Mouse (Mus musculus) heart, postnatal 25 days (tissue): ENCODE results near the gene Tipin. TPM values are rescaled to one million over a fixed set of nuclear protein-coding genes. Genes with fewer than 3 reads are reported as not detected.

Experiments
- DNase-seq: peaks from one replicate; pipeline ENCODE4 v3.0.0; 2022; ENCODE audit warnings: low spot score
- intact Hi-C: fragments of 180-260 bp; cut with DNase I; formaldehyde crosslinking; loops from one replicate; pipeline ENCODE4 v1.15.1; 2025
- total RNA-seq, 2 experiments: library from RNA; stranded (reverse); gene quantifications; 2 replicates each; pipeline ENCODE4 v1.2.3; 2021

The Tipin gene
- 10 to 100 TPM in 1 of 2 experiments, 1 to 10 TPM in 1; 10.0 to 10.8 TPM for total RNA-seq

DNA sequence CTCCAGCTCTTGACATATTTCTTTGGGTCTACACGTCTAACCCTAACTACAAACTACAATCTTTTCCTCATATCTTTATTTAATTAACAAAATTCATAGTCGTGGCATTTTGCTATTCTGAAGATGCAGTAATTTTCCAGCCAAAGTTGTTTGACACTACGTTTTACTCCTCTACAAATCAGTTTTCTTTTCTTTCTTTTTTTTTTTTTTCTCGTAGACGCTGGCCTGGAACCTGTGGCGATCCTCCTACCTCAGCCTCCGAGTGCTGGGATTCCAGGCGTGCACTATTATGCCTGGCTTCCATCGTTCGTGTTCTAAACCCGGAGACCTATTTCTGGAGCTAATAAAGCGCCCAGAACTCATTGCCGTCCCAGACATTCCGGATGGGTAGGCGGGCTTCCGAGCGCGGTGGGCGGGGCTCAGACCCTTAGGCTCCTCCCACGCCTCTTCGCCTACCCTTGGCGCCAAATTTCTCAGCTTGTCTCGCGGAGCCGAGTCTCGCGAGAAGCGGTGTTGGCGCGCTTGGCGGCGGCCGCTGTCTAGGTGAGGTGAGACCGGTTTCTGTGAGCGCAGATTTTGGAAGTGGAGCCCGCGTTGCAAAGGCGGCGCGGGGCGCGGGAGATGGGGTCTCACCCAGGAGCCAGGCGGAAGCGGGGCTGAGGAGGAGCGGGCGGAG, at the start of gene Tipin:
Gene Tipin (plus strand): TSS at position 477 of the 676 bp plus-strand sequence.
- DNase-seq, result peak; percentile 91
- intact Hi-C loops, result loop anchor here (2.0 kb wide), 1 partner anchor 60 kb away; the partner anchor contains the start of gene Dis3l

DNA sequence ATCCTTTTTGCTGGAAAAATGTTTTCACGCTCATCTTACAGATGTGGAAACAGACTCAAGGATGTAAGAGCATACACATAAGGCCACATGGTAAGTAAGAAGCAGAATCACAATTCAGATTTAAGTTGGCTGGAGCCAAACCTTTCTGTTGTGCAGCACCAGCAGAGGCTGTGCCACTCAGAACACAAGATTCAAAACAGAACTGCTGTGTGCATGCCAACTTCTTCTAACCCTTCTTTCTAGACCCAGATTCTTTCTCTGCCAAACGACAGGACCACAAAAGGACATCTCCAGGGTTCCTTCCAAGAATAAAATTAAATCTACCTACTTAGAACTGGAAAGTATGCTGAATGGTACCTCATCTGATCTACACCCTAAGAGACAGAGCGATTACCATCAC, 49.7 kb upstream of the Tipin start:
- intact Hi-C loops, result loop anchor here (2.0 kb wide), 1 partner anchor 21 kb away; the partner anchor contains the start of gene Map2k1
- DNase-seq, result no peak

DNA sequence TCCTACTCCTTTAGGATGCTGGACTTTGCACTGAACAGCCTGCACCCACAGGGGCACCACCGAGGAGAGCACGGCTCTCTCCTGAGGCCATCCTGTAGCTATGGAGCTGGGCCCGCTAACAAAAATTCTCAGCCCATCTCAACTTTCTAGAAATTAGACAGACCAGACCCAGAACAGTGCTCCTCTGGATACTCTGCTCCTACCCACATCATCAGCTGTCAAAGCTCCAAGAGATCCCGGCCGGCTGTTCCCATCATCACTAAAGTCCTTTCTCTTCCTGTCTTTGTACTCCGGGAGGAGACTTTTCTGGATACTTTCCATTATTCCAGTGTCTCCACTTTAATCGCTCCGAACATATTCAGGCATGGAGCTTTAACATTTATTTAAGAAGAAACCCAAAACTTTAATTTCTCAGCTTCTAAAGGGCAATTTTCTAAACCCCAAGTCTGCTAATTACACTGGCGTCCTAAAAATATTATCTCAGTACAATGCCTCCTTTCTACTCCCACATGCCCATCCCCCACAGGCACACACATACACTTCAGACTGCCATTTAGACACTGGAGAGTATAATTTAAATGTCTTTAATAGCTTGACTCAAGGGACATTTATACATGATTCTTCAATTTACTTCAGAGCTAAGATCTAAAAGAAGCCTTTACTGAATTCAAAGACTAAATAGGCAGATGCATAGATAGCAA, 49.0 kb upstream of the Tipin start:
- intact Hi-C loops, result no loop called here
- peak; percentile 12 for DNase-seq

DNA sequence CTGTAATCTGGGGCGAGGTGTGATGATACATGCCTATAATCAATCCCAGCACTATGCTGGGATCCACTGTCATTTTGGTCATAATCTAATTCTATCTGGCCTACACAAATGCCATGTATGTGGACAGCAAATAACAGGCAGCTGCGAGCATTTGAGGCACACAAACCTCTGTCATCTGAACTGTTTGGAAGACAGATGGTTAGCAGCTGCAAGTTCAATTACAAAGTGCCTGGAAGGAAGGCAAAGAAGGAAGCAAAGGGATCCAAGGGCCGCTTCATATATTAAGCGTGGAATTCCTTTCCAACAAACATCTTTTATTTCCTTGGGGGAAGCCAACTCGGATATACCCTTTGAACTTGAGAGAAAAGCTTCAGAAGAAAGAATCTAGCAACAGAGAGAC, 47.7 kb upstream of the Tipin start:
- intact Hi-C loops, result no loop called here
- DNase-seq, result no peak

DNA sequence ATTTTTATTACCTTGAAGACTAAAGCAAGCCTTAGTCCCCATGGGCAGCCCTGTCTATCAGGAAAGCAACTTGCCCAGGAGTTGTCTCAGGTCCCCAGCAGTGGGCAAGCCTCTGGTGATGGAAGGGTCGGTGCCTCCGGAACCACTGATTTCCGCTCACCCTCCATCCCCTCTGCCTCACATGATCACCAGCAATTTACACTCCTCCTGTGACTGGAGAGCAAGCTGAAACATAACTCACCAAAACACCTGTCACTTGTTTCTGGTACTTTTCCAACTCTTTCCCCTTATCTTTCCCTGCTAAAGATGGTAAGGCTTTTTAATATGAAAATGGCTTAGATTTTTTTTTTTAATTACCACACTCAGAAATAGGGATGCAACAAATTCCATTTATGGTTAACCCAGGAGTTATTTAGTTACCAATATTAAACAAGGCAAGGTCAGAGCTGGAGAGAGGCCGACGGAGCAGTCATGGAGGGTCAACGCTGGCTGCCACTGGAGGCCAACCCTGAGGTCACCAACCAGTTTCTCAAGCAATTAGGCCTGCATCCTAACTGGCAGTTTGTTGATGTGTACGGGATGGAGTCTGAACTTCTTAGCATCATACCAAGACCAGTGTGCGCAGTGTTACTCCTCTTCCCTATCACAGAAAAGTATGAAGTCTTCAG, 46.5 kb upstream of the Tipin start, which contains the start of gene Uchl4:
Gene Uchl4 (plus strand): TSS at position 434 of the 668 bp plus-strand sequence.
- intact Hi-C loops, result no loop called here
- no peak for DNase-seq

DNA sequence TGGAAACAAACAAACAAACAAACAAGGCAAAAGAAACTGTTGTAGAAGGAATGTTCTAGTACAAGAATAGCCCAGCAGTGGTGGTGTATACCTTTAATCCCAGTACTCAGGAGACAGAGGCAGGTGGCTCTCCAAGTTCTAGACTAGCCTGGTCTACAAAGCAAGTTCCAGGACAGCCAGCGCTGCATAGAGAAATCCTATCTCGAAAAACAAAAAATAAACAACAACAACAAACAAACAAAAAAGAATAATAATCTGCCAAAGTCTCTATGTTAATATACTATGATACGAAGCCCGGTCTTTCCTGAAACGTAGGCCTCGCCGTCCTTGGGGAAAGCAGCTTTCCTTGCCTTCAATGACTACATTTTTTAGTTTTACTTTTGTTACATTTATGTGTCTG, 45.3 kb upstream of the Tipin start:
- intact Hi-C loops, result no loop called here
- no peak for DNase-seq

DNA sequence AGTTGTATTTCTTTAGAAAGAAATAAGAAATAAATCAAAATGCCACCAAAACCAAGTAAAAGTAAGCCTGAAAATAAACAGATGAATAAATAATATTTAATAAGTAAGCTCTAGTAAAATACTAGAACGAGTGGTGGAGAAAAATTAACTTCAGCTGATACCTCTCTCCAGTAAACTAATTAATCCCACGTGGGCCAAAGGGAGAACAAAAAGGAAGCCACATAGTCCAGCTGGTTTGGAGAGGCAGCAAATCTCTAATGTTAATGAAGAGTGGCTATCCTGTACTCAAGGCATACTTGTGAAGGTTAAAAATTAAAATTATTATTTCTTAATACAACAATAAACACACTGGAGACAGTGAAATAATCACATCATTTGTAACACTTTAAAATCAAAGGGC, 41.3 kb upstream of the Tipin start:
- intact Hi-C loops, result no loop called here
- no peak for DNase-seq

DNA sequence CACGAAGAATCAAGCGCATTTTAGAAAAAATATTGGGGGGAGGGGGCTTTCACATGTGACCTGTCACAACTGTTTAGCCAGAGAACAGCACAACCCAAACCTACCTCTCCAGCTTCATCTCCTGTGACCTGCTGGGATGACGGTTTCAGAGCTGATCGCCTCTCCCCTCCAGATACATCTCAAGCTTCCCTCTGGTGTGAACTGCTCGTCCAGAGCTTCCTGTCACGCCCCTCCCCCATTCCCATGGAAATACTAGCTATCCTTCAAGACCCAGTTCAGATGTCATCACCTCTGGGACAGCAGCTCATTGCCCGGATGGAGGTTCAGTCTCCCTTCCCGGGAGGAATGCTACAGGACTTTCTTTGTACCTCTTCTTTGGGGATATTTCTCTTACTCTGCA, 40.7 kb upstream of the Tipin start:
- intact Hi-C loops, result no loop called here
- no peak for DNase-seq

DNA sequence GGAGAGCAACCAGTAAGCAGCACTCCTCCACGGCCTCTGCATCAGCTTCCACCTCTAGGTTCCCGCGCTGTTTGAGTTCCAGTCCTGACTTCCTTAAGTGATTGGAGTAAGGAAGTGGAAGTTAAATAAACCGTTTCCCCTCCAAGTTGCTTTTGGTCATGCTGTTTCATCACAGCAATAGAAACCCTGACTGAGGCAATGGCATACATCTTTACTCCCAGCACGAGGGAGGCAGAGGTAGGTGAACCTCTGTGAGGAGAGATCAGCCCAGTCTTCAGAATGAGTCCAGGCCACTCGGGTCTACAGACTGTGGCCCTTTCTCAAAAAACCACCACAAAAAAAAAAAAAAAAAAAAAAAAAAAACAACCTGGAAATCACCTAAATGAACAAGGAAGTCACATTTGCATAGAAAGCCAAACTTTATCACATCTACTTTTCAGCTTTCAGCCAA, 39.0 kb upstream of the Tipin start:
- DNase-seq, result no peak

DNA sequence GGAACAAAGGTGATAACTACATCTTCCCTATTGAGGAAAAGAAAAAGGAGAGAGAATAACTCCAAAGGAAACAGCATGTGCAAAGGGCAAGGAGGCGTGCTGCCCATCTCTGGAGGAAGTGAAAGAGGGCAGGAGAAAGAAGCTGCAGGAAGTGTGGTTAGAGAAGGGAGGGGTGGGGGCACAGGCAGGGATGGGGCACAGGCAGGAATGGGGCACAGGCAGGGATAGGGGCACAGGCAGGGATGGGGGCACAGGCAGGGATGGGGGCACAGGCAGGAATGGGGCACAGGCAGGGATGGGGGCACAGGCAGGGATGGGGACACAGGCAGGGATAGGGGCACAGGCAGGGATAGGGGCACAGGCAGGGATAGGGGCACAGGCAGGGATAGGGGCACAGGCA, 32.0 kb upstream of the Tipin start:
- DNase-seq, result no peak
- intact Hi-C loops, result no loop called here

More for the DNA sequence above, 39.0 kb upstream of the Tipin start:
- intact Hi-C loops, result no loop called here

DNA sequence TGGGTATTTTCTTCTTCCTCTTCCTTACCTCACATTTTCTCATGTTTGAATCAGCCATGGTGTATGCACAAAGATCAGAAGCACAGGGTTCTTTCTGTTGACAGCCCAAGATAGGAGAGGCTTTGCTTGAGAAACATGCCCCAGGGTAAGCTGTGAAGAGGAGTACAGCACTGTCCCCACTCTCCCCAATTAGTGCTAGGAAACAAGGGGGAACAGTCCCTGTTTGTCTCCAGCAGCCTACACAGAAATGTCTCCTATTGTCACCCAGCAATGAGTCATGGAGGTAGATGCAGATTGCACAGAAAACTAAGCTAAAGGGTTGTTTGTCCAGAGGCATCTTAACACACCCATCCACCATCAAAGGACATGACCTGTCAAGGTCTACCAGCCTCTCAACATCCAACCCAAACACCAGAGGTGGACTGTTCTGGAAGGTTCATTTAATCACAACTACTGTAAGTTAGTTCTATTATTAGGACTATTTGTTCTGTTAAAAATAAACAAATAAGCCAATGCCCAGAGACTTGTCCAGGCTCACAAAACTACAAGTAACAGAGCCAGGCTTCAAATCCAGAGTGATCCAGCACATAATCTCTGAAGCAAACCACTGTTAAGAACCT, 31.2 kb upstream of the Tipin start:
- intact Hi-C loops, result no loop called here
- DNase-seq, result no peak

DNA sequence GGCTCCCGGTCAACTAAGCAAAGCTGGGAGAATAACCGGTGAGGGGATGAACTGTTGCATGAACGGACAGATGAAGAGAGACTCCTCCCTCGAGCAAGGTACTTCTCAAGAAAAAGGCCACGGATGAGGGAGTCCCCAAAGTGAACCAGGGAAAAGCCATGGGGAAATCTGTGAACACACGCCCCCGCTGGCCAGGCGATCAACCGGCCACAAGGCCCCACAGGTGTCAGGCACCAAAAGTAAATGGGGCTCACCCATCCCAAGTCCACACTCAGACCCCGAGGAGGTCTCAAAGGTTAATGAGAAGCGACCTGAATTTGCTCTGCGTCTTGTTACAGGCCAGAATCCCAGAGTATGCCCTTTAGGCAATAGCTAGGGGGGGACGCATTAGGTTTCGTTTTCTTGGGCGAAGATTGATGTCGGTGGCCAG, 28.8 kb upstream of the Tipin start:
- intact Hi-C loops, result loop anchor here (1.0 to 2.0 kb wide), 2 partner anchors 22 to 73 kb away; partner anchors contain the start of gene Snapc5
- DNase-seq, result peak; percentile 11

DNA sequence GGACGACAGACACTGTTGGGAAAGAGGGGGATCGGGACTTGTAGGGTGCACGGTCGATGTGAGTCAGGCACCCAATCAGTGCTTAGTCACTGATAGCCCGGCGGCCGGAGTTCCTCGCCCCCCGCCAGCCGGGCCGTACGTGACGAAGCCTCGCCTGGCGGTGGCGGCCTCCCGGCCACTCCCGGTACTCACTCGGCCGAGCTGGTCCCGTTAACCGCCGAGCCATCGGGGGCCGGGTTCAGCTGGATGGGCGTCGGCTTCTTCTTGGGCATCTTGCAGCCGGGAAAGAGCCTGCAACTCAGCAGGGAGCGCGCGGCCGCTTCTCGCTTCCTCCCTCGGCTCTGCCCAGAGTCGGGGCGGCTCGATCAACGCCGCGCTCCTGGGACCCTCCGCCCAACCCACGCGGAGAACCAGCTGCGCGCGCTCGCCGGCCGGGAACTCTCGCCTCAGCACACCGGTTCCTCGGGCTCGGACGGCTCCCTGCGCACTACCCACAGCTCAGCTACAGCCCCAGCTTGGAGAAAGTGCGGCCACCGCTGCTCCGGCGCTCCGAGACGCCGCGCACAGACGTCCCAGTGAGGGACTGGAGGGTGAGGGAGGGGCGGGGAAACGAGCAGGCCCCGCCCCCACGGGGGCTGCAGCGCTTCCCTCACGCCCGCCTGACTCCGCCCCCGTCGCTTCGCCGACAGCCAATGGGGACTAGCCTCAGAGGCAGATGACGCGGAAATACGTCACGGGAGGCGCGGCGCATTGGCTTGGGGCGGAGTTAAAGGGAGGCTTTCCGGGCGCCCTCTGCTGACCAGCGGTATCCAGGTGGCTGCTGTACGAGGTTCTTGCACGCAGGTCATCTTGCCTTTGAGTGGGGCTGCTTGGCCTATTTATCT, 28.1 kb upstream of the Tipin start, which contains the start of gene Map2k1:
Gene Map2k1 (minus strand): TSS at position 611 of the 884 bp plus-strand sequence.
- intact Hi-C loops, result loop anchor here (1.0 to 2.0 kb wide), 2 partner anchors 22 to 74 kb away; partner anchors contain the start of gene Snapc5
- DNase-seq, result peak; percentile 99

DNA sequence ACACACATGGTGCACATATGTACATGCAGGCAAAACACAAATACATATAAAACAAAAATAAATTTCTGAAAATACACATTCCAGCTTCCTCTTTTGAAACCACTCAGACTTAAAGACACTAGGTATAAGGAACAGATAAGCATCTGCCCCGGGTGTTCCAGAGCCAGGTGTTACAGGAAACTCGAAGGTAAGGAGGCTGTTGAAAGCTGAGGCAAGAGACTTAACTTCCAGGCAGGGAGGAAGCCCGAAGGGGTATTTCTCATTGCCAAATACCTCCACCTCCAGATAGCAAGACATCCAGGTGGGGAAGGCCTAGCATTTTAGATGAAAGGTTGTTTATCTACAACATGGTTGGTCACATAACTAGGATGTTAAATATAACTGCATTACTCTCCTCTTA, 26.0 kb upstream of the Tipin start:
- intact Hi-C loops, result no loop called here
- DNase-seq, result no peak

DNA sequence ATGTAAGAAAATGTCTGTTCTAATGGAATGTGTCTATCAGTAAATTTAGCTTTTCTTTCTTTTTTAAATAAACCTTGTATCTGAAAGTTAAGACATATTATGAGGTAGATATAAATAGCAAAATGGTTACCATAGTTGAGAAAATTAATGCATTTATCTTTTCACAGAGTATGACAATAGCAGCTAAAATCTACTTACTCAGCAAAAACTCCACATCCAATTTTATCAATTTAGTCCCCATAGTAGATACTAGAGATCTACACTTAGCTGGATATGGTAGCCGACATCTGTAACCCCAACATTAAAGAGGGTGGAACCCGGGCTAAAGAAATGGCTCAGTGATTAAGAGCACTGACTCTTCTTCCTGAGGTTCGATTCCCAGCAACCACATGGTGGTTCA, 25.2 kb upstream of the Tipin start:
- no peak for DNase-seq
- intact Hi-C loops, result no loop called here

DNA sequence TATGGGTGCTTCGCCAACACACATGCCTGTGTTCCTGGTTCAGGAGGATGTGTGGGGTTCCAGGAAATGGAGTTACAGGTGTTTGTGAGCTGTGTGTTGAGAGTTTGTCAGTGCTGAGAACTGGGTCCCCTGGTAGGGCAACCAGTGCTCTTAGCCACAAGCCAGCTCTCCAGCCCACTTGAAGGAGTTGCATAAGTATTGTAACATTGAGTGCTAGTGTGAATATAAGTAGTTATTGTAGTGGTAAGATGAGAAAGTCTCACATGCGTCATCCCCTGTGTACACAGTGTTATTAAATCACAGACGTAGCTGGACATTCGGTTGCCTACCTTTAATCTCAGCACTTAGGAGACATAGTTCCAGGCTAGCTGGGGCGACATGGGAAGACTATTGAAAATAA, 21.5 kb upstream of the Tipin start:
- intact Hi-C loops, result no loop called here
- DNase-seq, result no peak

DNA sequence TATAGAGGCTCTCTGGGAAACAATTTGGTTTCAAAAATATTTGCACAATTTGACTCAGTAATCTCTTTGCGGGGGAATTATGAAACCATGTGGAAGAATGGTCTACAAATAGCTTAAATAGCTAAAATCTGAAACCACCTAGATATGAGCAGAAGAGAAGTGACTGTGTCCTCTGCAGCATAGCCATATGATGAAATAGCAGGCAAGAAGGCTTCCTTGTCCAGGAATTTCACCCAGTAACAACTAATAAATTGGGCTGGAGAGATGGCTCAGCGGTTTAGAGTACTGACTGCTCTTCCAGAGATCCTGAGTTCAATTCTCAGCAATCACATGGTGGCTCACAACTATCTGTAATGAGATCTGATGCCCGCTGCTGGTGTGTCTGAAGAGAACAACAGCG, 20.4 kb upstream of the Tipin start:
- no peak for DNase-seq
- intact Hi-C loops, result no loop called here

DNA sequence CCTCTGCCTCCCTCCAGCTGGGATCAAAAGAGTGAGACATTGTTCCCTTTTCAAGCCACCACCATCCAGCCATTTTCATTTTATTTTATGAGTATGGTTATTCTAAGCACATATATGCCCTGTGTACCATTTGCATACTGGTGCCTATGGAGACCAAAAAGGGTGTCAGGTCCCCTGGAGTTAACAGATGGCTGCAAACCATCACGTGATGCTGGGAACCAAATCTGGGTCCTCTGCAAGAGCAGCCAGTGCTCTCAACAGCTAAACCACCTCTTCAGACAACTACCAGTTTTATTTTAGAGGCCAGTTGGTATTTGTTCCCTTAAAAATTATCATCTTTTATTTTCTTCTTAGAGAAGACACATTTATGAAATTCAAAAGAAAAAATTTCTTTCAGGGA, 16.6 kb upstream of the Tipin start:
- DNase-seq, result no peak
- intact Hi-C loops, result no loop called here

DNA sequence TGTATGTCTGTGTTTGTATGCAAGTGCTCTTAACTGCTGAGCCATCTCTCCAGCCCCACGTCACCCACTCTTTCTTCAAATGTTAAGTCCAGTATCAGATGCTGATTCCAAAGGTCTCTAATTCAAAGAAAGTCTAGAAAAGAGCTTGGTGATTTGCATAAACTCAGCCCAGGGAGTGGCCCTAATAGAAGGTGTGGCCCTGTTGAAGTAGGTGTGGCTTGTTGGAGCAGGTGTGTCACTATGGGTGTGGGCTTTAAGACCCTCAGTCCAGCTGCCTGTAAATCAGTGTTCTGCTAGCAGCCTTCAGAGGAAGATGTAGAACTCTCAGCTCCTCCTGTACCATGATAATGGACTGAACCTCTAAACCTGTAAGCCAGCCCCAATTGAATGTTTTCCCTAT, 14.2 kb upstream of the Tipin start:
- DNase-seq, result no peak
- intact Hi-C loops, result no loop called here
